Mouse (Mus musculus): Measurements from ENCODE around the gene Zfp354b. TPM values are rescaled to one million over a fixed set of nuclear protein-coding genes. Genes with fewer than 3 reads are reported as not detected.

Gene Zfp354b
- polyA plus RNA-seq, 1 experiment from 2014 or later: 1.7 TPM

DNA sequence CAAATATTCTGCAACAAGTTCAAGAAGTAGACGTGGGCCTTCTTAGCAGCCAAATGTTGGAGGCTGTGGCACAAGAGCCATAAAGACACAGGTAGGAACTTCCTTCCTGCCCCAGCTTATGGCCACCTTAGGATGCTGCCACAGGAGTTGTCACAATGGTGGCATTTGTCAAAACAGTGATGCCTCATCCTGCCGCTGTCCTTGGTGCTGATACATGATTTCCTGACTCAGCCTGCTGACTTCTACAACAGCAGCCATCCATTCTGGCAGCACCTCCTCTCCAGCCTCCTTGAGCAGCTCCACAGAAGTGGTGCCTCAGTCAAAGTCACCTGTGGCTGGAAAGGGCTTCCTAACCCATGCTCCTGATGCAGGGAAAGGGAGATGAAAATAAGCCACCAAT lies 39.0 kb downstream of the Zfp354b start:
- H3K36me3 ChIP-seq (ENCODE audit: control insufficient read depth, insufficient read depth, low read length): no peaks in the 10 kb centered on the region
- H3K4me1 ChIP-seq (ENCODE audit: control insufficient read depth, insufficient read depth, low read length): no peaks in the 10 kb centered on the region
- no peaks in the 10 kb centered on the region for H3K27me3 ChIP-seq (ENCODE audit: control insufficient read depth, insufficient read depth, low read length)
- 55% methylated on average over 2 of the region's 2 CpGs for WGBS
- ATAC-seq (ENCODE audit: low FRiP score, low TSS enrichment): no peak
- peaks cover 9% of the 10 kb centered on the region; the same call in 1 of the 2 replicates for H3K9me3 ChIP-seq (ENCODE audit: control insufficient read depth, low read length)
- no peak overlapping the region for H3K27ac ChIP-seq (ENCODE audit: low read depth, low read length)
- no peak overlapping the region for H3K4me3 ChIP-seq (ENCODE audit: low read length)
- H3K9ac ChIP-seq (ENCODE audit: low read depth, low read length): no peak overlapping the region
- no peak overlapping the region for H3K4me2 ChIP-seq (replicated peaks; ENCODE audit: low read depth, low read length)

DNA sequence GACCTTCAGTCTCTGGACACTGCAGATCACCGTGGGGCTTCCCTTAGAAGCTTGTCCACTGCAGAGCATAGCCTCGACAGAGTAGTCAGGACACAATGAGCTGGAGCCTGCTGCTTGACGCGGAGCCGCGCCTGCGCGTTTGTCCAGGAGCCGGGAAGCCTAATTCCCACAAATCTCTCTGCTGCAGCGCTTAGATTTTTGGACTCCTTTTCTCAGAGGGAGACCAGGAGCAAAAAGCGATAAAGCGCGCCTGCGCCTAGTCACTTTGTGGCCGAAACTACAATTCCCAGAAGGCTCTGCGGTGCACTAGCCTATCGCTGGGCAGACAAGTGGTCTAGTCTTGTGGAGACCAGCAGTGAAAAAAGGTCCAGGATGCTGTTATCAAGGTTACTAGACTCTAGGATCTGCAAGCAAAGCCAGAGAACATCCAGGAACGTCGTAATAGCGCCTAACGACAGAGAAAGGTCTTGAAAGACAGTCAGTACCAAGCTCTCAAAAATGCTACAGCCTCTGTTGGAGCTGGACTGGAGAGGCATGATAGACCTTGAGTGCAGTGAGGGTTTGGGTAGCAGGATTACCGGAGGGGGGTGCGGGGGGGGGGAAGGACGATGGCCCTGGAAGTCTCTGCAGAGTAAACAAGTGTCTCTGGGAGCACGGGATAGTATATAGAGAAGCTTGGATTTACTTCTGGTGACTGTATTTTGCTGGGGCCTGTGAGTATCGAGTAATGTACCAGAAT lies 43.9 kb downstream of the Zfp354b start, which contains the start of gene Zfp454:
TSS of gene Zfp454 (minus strand) at position 262 of the 739 bp plus-strand sequence.
- H3K4me1 ChIP-seq (ENCODE audit: control insufficient read depth, insufficient read depth, low read length): peaks cover 5% of the 10 kb centered on the region; the same call in 1 of the 2 replicates
- peak within 1 kb of the TSS; percentile 72 for H3K9ac ChIP-seq (ENCODE audit: low read depth, low read length)
- H3K4me3 ChIP-seq (ENCODE audit: low read length): peak within 1 kb of the TSS; percentile 55
- WGBS: 5% methylated on average over 26 of the region's 26 CpGs
- H3K36me3 ChIP-seq (ENCODE audit: control insufficient read depth, insufficient read depth, low read length): peaks cover 14% of the 10 kb centered on the region; the same call in 1 of the 2 replicates
- peak within 1 kb of the TSS; percentile 57; the same call in 1 of the 2 replicates for H3K27ac ChIP-seq (ENCODE audit: low read depth, low read length)
- H3K9me3 ChIP-seq (ENCODE audit: control insufficient read depth, low read length): peaks cover 3% of the 10 kb centered on the region; the same call in 1 of the 2 replicates
- H3K27me3 ChIP-seq (ENCODE audit: control insufficient read depth, insufficient read depth, low read length): no peaks in the 10 kb centered on the region
- peak; percentile 97 for ATAC-seq (ENCODE audit: low FRiP score, low TSS enrichment)
- peak within 1 kb of the TSS; percentile 79 for H3K4me2 ChIP-seq (replicated peaks; ENCODE audit: low read depth, low read length)

DNA sequence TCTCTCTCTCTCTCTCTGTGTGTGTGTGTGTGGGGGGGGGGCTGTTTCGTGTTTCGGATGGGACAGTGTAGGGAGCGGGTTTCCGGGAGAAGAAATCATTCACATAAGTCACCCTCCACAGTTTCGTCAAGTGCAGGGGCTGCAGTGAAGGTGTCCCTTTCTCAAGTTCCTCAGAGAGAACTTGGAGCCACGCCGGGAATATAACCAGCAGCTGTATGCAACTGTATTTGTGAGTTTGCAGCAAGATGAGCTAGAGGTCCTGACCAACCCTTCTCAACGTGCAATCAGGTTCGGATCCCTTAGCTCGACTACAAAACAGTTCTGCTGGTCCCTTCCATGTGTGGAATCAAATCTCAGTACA lies 44.5 kb downstream of the Zfp354b start:
- 13% methylated on average over 10 of the region's 10 CpGs for WGBS
- Histone ChIP-seq H3K9ac (ENCODE audit: low read depth, low read length) (peak overlapping the region; percentile 72), H3K27ac (ENCODE audit: low read depth, low read length) (peak overlapping the region; percentile 57; the same call in 1 of the 2 replicates), H3K36me3 (ENCODE audit: control insufficient read depth, insufficient read depth, low read length) (peaks cover 14% of the 10 kb centered on the region; the same call in 1 of the 2 replicates), H3K4me2 (replicated peaks; ENCODE audit: low read depth, low read length) (peak overlapping the region; percentile 79), H3K27me3 (ENCODE audit: control insufficient read depth, insufficient read depth, low read length) (no peaks in the 10 kb centered on the region), H3K4me1 (ENCODE audit: control insufficient read depth, insufficient read depth, low read length) (peaks cover 5% of the 10 kb centered on the region; the same call in 1 of the 2 replicates), H3K4me3 (ENCODE audit: low read length) (peak overlapping the region; percentile 55), H3K9me3 (ENCODE audit: control insufficient read depth, low read length) (no peaks in the 10 kb centered on the region)
- ATAC-seq (ENCODE audit: low FRiP score, low TSS enrichment): peak; percentile 38; the same call in 1 of the 2 replicates

DNA sequence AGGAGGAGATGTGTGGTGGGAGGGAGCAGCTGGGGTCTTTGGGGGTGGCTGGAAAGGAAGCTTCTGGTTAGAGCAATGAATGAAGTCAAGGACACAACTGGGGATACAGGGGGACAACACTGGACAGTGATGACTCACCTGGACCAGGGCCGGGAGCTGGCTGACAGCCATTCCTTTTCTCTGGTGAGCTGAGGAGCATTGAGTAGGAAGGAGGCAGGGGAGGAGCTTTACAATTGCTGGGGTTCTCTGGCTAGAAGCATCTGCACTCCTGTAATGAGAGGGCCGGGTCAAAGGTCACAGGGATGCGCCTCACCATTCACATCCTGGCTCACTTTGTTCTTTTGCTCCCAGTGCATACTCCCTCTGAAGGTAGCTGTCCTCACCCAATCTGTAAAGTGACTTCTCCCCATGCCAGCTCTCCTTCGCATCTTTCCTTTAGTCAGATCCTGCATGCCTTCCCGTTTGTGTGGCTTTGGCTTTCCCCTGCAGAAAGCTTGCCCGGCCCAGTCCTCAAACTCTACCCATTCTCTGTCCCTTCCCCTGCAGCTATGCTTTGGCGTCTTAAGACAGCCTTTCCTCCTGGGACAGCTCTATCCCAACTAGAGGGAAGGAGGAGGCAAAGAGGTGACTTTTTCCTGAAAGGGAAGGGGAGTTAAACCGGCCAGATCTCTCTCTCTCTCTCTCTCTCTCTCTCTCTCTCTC lies 45.1 kb downstream of the Zfp354b start:
- H3K27me3 ChIP-seq (ENCODE audit: control insufficient read depth, insufficient read depth, low read length): no peaks in the 10 kb centered on the region
- H3K4me3 ChIP-seq (ENCODE audit: low read length): peak overlapping the region; percentile 55
- no peak overlapping the region for H3K27ac ChIP-seq (ENCODE audit: low read depth, low read length)
- peak overlapping the region; percentile 72 for H3K9ac ChIP-seq (ENCODE audit: low read depth, low read length)
- ATAC-seq (ENCODE audit: low FRiP score, low TSS enrichment): no peak
- peaks cover 14% of the 10 kb centered on the region; the same call in 1 of the 2 replicates for H3K36me3 ChIP-seq (ENCODE audit: control insufficient read depth, insufficient read depth, low read length)
- peak overlapping the region; percentile 79 for H3K4me2 ChIP-seq (replicated peaks; ENCODE audit: low read depth, low read length)
- 32% methylated on average over 8 of the region's 8 CpGs for WGBS
- peaks cover 5% of the 10 kb centered on the region; the same call in 1 of the 2 replicates for H3K4me1 ChIP-seq (ENCODE audit: control insufficient read depth, insufficient read depth, low read length)
- no peaks in the 10 kb centered on the region for H3K9me3 ChIP-seq (ENCODE audit: control insufficient read depth, low read length)

DNA sequence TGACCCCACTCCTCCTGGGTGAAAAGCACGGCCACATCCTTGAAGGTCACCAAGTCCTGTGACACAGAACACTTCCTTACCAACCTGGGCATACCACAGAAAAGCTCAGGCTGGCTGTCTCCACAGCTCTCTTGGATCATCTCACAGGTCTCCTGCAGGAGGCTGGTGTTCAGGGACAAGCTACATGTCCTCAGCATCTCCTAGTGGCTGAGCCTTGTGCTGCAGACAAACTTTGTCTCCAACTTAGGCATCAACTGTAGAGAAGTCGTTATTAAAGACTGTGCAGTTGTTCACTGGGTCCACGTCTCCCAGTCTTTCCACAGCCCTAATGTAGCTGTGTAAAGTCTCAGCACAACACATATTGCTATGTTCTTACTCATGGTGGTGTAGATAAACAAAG lies 47.7 kb downstream of the Zfp354b start:
- Histone ChIP-seq H3K4me2 (replicated peaks; ENCODE audit: low read depth, low read length) (no peak overlapping the region), H3K4me1 (ENCODE audit: control insufficient read depth, insufficient read depth, low read length) (peaks cover 5% of the 10 kb centered on the region; the same call in 1 of the 2 replicates), H3K27ac (ENCODE audit: low read depth, low read length) (no peak overlapping the region), H3K36me3 (ENCODE audit: control insufficient read depth, insufficient read depth, low read length) (peaks cover 20% of the 10 kb centered on the region; the same call in 1 of the 2 replicates), H3K27me3 (ENCODE audit: control insufficient read depth, insufficient read depth, low read length) (no peaks in the 10 kb centered on the region), H3K4me3 (ENCODE audit: low read length) (no peak overlapping the region), H3K9ac (ENCODE audit: low read depth, low read length) (no peak overlapping the region), H3K9me3 (ENCODE audit: control insufficient read depth, low read length) (no peaks in the 10 kb centered on the region)
- no peak for ATAC-seq (ENCODE audit: low FRiP score, low TSS enrichment)
- 82% methylated on average over 3 of the region's 3 CpGs for WGBS

DNA sequence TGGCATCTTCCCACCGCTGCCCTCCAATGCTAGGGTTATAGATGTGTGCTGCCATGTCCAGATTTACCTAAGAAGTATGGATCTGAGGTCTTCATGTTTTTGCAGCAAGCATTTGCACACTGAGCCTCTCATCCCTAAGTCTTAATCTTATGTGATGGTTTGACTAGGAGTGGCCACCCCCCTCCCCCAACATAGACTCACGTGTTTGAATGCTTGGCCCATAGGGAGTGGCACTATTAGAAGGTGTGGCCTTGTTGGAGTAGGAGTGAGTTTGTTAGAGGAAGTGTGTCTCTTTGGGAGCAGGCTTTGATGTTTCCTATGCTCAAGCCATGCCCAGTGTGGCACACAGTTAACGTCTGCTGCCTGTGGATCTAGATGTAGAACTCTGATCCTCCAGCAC lies 52.8 kb downstream of the Zfp354b start:
- no peak for ATAC-seq (ENCODE audit: low FRiP score, low TSS enrichment)
- Histone ChIP-seq H3K4me3 (ENCODE audit: low read length) (no peak overlapping the region), H3K4me2 (replicated peaks; ENCODE audit: low read depth, low read length) (no peak overlapping the region), H3K27ac (ENCODE audit: low read depth, low read length) (no peak overlapping the region), H3K9me3 (ENCODE audit: control insufficient read depth, low read length) (peaks cover 8% of the 10 kb centered on the region; the same call in 1 of the 2 replicates), H3K4me1 (ENCODE audit: control insufficient read depth, insufficient read depth, low read length) (no peaks in the 10 kb centered on the region), H3K27me3 (ENCODE audit: control insufficient read depth, insufficient read depth, low read length) (no peaks in the 10 kb centered on the region), H3K36me3 (ENCODE audit: control insufficient read depth, insufficient read depth, low read length) (peaks cover 29% of the 10 kb centered on the region), H3K9ac (ENCODE audit: low read depth, low read length) (no peak overlapping the region)
- 89% methylated on average over 3 of the region's 3 CpGs for WGBS

Other genes with a start within 250 kb of the Zfp354b start
- gene Zfp354c, start 103.9 kb downstream of the Zfp354b start, polyA plus RNA-seq (2014; fragmentation: Nextera tagmentation; extraction: Ambion mirVana): 18.8 and 35.7 TPM in 2 replicates
- gene Zfp879, start 90.1 kb downstream of the Zfp354b start, polyA plus RNA-seq (2014; fragmentation: Nextera tagmentation; extraction: Ambion mirVana): 0.31 and 0.76 TPM in 2 replicates
- gene Grm6, start 80.9 kb downstream of the Zfp354b start, polyA plus RNA-seq (2014; fragmentation: Nextera tagmentation; extraction: Ambion mirVana): not detected in 2 replicates
- gene Zfp454, start 44.0 kb downstream of the Zfp354b start, polyA plus RNA-seq (2014; fragmentation: Nextera tagmentation; extraction: Ambion mirVana): 8.3 and 9.5 TPM in 2 replicates
- gene Zfp2, start 15.5 kb downstream of the Zfp354b start, polyA plus RNA-seq (2014; fragmentation: Nextera tagmentation; extraction: Ambion mirVana): 11.1 and 17.4 TPM in 2 replicates
- not detected in 2 replicates for gene 4933414I15Rik, start 12.1 kb upstream of the Zfp354b start, polyA plus RNA-seq (2014; fragmentation: Nextera tagmentation; extraction: Ambion mirVana)
- gene Prop1, start 22.1 kb upstream of the Zfp354b start, polyA plus RNA-seq (2014; fragmentation: Nextera tagmentation; extraction: Ambion mirVana): not detected in 2 replicates
- not detected in 2 replicates for gene Olfr1378, start 34.9 kb upstream of the Zfp354b start, polyA plus RNA-seq (2014; fragmentation: Nextera tagmentation; extraction: Ambion mirVana)
- not detected in 2 replicates for gene Olfr1377, start 50.3 kb upstream of the Zfp354b start, polyA plus RNA-seq (2014; fragmentation: Nextera tagmentation; extraction: Ambion mirVana)
- not detected in 2 replicates for gene Olfr51, start 72.0 kb upstream of the Zfp354b start, polyA plus RNA-seq (2014; fragmentation: Nextera tagmentation; extraction: Ambion mirVana)
- gene Olfr54, start 82.6 kb upstream of the Zfp354b start, polyA plus RNA-seq (2014; fragmentation: Nextera tagmentation; extraction: Ambion mirVana): not detected in 2 replicates
- not detected in 2 replicates for gene Olfr1375, start 116.5 kb upstream of the Zfp354b start, polyA plus RNA-seq (2014; fragmentation: Nextera tagmentation; extraction: Ambion mirVana)
- 7.5 and 11.7 TPM in 2 replicates for gene Zfp354a, start 127.6 kb upstream of the Zfp354b start, polyA plus RNA-seq (2014; fragmentation: Nextera tagmentation; extraction: Ambion mirVana)